Mouse (Mus musculus) C2C12 (cell line): ENCODE results near the gene Vmn1r218. TPM values are rescaled to one million over a fixed set of nuclear protein-coding genes. Genes with fewer than 3 reads are reported as not detected.
"Not testable (repeated sequence)": the region's sequence is repeated elsewhere in the genome, so short reads cannot be mapped to it uniquely, and the experiment has no call there.

Experiments used
- H3K27me3 ChIP-seq: one replicate; pipeline ENCODE4 v1.6.1; 2011; ENCODE audit not compliant: control insufficient read depth, insufficient read depth, insufficient read length
- H3K36me3 ChIP-seq: one replicate; pipeline ENCODE4 v1.6.1; 2011; ENCODE audit not compliant: control insufficient read depth, insufficient read depth
- H3K4me3 ChIP-seq: one replicate; pipeline ENCODE4 v1.5.1; 2011; ENCODE audit warnings: mild to moderate bottlenecking, control low read depth; ENCODE audit not compliant: poor library complexity, insufficient read depth, severe bottlenecking
- H3K79me2 ChIP-seq: one replicate; pipeline ENCODE4 v1.6.1; 2011; ENCODE audit not compliant: control insufficient read depth, insufficient read depth
- H3K79me3 ChIP-seq: one replicate; pipeline ENCODE4 v1.6.1; 2011; ENCODE audit warnings: low read depth, control low read depth
- H3ac ChIP-seq: one replicate; pipeline ENCODE3; 2011; ENCODE audit warnings: low read depth; ENCODE audit not compliant: control insufficient read depth, insufficient read length
- CEBPB ChIP-seq: IDR thresholded peaks from one replicate; pipeline ENCODE4 v1.6.1; 2011; ENCODE audit warnings: low read depth, mild to moderate bottlenecking, control low read depth, moderate library complexity
- CTCF ChIP-seq: IDR thresholded peaks from one replicate; pipeline ENCODE4 v1.5.1; 2011; ENCODE audit not compliant: control insufficient read depth, insufficient read depth, insufficient read length
- FOSL1 ChIP-seq: IDR thresholded peaks from one replicate; pipeline ENCODE4 v1.8.0; 2011; ENCODE audit warnings: mild to moderate bottlenecking, low read length; ENCODE audit not compliant: poor library complexity, insufficient read depth, severe bottlenecking
- MAX ChIP-seq: IDR thresholded peaks from one replicate; pipeline ENCODE4 v1.6.1; 2011; ENCODE audit warnings: mild to moderate bottlenecking, control low read depth
- MYOD1 ChIP-seq: IDR thresholded peaks from one replicate; pipeline ENCODE4 v1.6.1; 2011; ENCODE audit warnings: low read depth; ENCODE audit not compliant: control insufficient read depth, insufficient read length
- MYOG ChIP-seq: IDR thresholded peaks from one replicate; pipeline ENCODE4 v1.6.1; 2011; ENCODE audit not compliant: control insufficient read depth, insufficient read length; ENCODE audit errors: extremely low read depth
- USF1 ChIP-seq: IDR thresholded peaks from one replicate; pipeline ENCODE4 v1.6.1; 2011; ENCODE audit warnings: low read depth, mild to moderate bottlenecking, control low read depth, moderate library complexity
- polyA plus RNA-seq: library from polyadenylated mRNA; unstranded; fragments of >200 nt; fragmentation: generic; extraction: Trizol; gene quantifications from one replicate; pipeline ENCODE4 v1.2.1, GENCODE M21; 2012; ENCODE audit warnings: missing spikeins

Gene Vmn1r218
- polyA plus RNA-seq, 1 experiment = not detected

- H3K36me3 ChIP-seq = no peaks in the 10 kb centered on the region
- no peak overlapping the region for H3K4me3 ChIP-seq
- no peaks in the 10 kb centered on the region for H3K27me3 ChIP-seq
- no peaks in the 10 kb centered on the region for H3K79me2 ChIP-seq
- no peaks in the 10 kb centered on the region for H3K79me3 ChIP-seq
- TF ChIP-seq USF1 (no peak), CTCF (no peak), MYOD1 (no peak), FOSL1 (no peak), CEBPB (no peak), MYOG (no peak), MAX (no peak)
- no peak overlapping the region for H3ac ChIP-seq
These were observed 24.9 kb downstream of the Vmn1r218 start for GRCm38 (mm10) chr13:23157848-23158247.

GRCm38 (mm10) chr13:23159012-23159411 lies 26.1 kb downstream of the Vmn1r218 start, which contains the start of gene Vmn1r219:
Gene Vmn1r219, plus strand, starts transcription at chr13:23159312.
- TF ChIP-seq MAX (no peak), CEBPB (no peak), USF1 (no peak), FOSL1 (no peak), CTCF (no peak), MYOD1 (no peak), MYOG (no peak)
- Histone ChIP-seq H3K27me3 (no peaks in the 10 kb centered on the region), H3K4me3 (no peak within 1 kb of the TSS), H3K79me2 (no peaks in the 10 kb centered on the region), H3K79me3 (no peaks in the 10 kb centered on the region), H3K36me3 (no peaks in the 10 kb centered on the region), H3ac (no peak within 1 kb of the TSS)

- not testable (repeated sequence) for H3K36me3 ChIP-seq, H3ac ChIP-seq, H3K79me2 ChIP-seq, H3K79me3 ChIP-seq, H3K27me3 ChIP-seq, H3K4me3 ChIP-seq
These were observed 33.5 kb downstream of the Vmn1r218 start for GRCm38 (mm10) chr13:23166471-23166870.

- no peaks in the 10 kb centered on the region for H3K79me3 ChIP-seq
- TF ChIP-seq CTCF (no peak), MYOD1 (no peak), MYOG (no peak), USF1 (no peak), FOSL1 (no peak), CEBPB (no peak), MAX (no peak)
These were observed 54.9 kb downstream of the Vmn1r218 start, which contains the start of gene Vmn1r220 for GRCm38 (mm10) chr13:23187875-23188274. Gene Vmn1r220, minus strand, starts transcription at chr13:23187975.

More at GRCm38 (mm10) chr13:23187875-23188274, 54.9 kb downstream of the Vmn1r218 start, which contains the start of gene Vmn1r220:
- no peaks in the 10 kb centered on the region for H3K79me2 ChIP-seq
- no peak within 1 kb of the TSS for H3K4me3 ChIP-seq
- H3K27me3 ChIP-seq = no peaks in the 10 kb centered on the region
- H3K36me3 ChIP-seq = no peaks in the 10 kb centered on the region
- no peak within 1 kb of the TSS for H3ac ChIP-seq

Other genes starting within 250 kb of the Vmn1r218 start
- not detected for gene Vmn1r212, start 248.9 kb upstream of the Vmn1r218 start, polyA plus RNA-seq
- not detected for gene Vmn1r213, start 125.5 kb upstream of the Vmn1r218 start, polyA plus RNA-seq
- gene Vmn1r214, start 102.7 kb upstream of the Vmn1r218 start, polyA plus RNA-seq = not detected
- gene Vmn1r215, start 65.1 kb upstream of the Vmn1r218 start, polyA plus RNA-seq = not detected
- gene Vmn1r217, start 14.9 kb upstream of the Vmn1r218 start, polyA plus RNA-seq = not detected
- gene Vmn1r219, start 26.2 kb downstream of the Vmn1r218 start, polyA plus RNA-seq = not detected
- gene Vmn1r220, start 54.8 kb downstream of the Vmn1r218 start, polyA plus RNA-seq = not detected
- gene Vmn1r221, start 81.0 kb downstream of the Vmn1r218 start, polyA plus RNA-seq = not detected
- not detected for gene Vmn1r222, start 102.8 kb downstream of the Vmn1r218 start, polyA plus RNA-seq
- not detected for gene Vmn1r223, start 114.0 kb downstream of the Vmn1r218 start, polyA plus RNA-seq
- gene Zfp322a, start 236.1 kb downstream of the Vmn1r218 start, polyA plus RNA-seq = 2.1 TPM